Comparison of ENCODE assay signal across 9 mouse cellular contexts in the genomic region with DNA sequence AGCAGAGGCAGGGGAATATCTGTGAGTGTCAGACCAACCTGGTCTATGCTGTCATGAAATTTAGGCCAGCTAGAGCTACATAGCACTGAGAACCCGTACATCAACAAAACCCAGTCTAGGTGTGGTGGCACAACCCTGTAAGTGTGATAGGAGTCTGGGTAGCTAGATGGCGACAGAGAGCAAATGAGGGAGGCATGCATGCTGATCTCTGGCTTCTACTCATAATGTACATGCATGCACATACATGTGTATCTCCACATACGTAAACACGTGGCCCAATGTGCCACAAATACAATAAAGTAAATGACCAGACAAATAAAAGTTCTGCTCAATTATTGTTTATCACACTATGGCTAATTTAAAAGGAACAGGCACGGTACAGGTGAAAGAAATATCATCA. TPM values are rescaled to one million over a fixed set of nuclear protein-coding genes. Genes with fewer than 3 reads are reported as not detected.
DNase-seq lines count a peak whose midpoint lies in the region; ATAC-seq and TF ChIP-seq lines count a peak whose summit lies in the region.
"Had no signal": no experiment of that assay in that cellular context is flagged by ENCODE, and none has a peak within 500 bp of the region (broad histone marks: within the 10 kb centered on the region; RNA-seq: fewer than 3 reads in every experiment).

No protein-coding gene starts in this region.

- no peak overlapping the region for H3K9ac ChIP-seq in limb, embryonic 11.5 days (ENCODE audit: low read length)
- no peak overlapping the region for H3K9ac ChIP-seq in ES-E14 (ENCODE audit: insufficient read depth, low read depth, low read length, poor library complexity, severe bottlenecking)
- H3K9ac ChIP-seq in embryonic facial prominence, embryonic 14.5 days (ENCODE audit: low read depth, low read length) = no peak overlapping the region

- no peaks in the 10 kb centered on the region for H3K9me3 ChIP-seq in limb, embryonic 11.5 days (ENCODE audit: control insufficient read depth, low read length)
- H3K9me3 ChIP-seq in limb, embryonic 10.5 days (replicated peaks) = no peaks in the 10 kb centered on the region
- no peaks in the 10 kb centered on the region for H3K9me3 ChIP-seq in ES-E14 (ENCODE audit: control insufficient read depth, insufficient read depth, low read depth, low read length)
- H3K9me3 ChIP-seq in embryonic facial prominence, embryonic 14.5 days (ENCODE audit: control insufficient read depth, low read length) = no peaks in the 10 kb centered on the region

- no peak for ATAC-seq in limb, embryonic 11.5 days (ENCODE audit: insufficient number of reproducible peaks, low FRiP score, low TSS enrichment, low read depth)
- no peak for ATAC-seq in embryonic facial prominence, embryonic 14.5 days (ENCODE audit: low read depth)

- peak; percentile 60 for DNase-seq in adrenal gland, postnatal 14 days
- no peak for DNase-seq in adrenal gland, postnatal 4 days (ENCODE audit: low spot score in 2 of 2)
- DNase-seq in limb, embryonic 11.5 days (ENCODE audit: low spot score) = peak; percentile 68
- DNase-seq in limb, embryonic 10.5 days (ENCODE audit: low spot score) = no peak
- peak; percentile 47 for DNase-seq in ES-E14 (ENCODE audit: low read depth, low spot score)
- DNase-seq in embryonic facial prominence, embryonic 14.5 days (ENCODE audit: low spot score) = peak; percentile 59
- peak; percentile 73 for DNase-seq in naive thymus-derived CD4-positive, alpha-beta T cell, adult 2 months (ENCODE audit: low read depth)
- no peak for DNase-seq in Muller cell, postnatal 12 days (ENCODE audit: inconsistent ontology term)

- H3K4me1 ChIP-seq in limb, embryonic 11.5 days (ENCODE audit: control insufficient read depth, insufficient read depth, low read length) = peaks cover 10% of the 10 kb centered on the region; the same call in 1 of the 2 replicates
- H3K4me1 ChIP-seq in limb, embryonic 10.5 days = peaks cover 14% of the 10 kb centered on the region
- peaks cover 0 to 5% of the 10 kb centered on the region in 2 experiments; a peak in 1 of 4 replicates for H3K4me1 ChIP-seq in ES-E14 (ENCODE audit: control insufficient read depth in 2 of 2, insufficient read depth in 2 of 2, low read length in 2 of 2, poor library complexity in 1 of 2)
- H3K4me1 ChIP-seq in embryonic facial prominence, embryonic 14.5 days (ENCODE audit: control insufficient read depth, insufficient read depth, low read length) = peaks cover 10% of the 10 kb centered on the region

- H3K27ac ChIP-seq in limb, embryonic 11.5 days (replicated peaks; ENCODE audit: low read depth, low read length) = no peak overlapping the region
- H3K27ac ChIP-seq in limb, embryonic 10.5 days = no peak overlapping the region
- H3K27ac ChIP-seq in ES-E14 (ENCODE audit: insufficient read depth, low read depth, low read length, poor library complexity, severe bottlenecking) = no peak overlapping the region
- H3K27ac ChIP-seq in embryonic facial prominence, embryonic 14.5 days (replicated peaks; ENCODE audit: low read depth, low read length) = no peak overlapping the region

- no peaks in the 10 kb centered on the region for H3K36me3 ChIP-seq in limb, embryonic 11.5 days (ENCODE audit: control insufficient read depth, insufficient read depth, low read length)
- H3K36me3 ChIP-seq in limb, embryonic 10.5 days = no peaks in the 10 kb centered on the region
- no peaks in the 10 kb centered on the region for H3K36me3 ChIP-seq in ES-E14 (ENCODE audit: control insufficient read depth, insufficient read depth, low read length, poor library complexity, severe bottlenecking)
- H3K36me3 ChIP-seq in embryonic facial prominence, embryonic 14.5 days (ENCODE audit: control insufficient read depth, insufficient read depth, low read length) = no peaks in the 10 kb centered on the region

- no peak overlapping the region for H3K4me2 ChIP-seq in limb, embryonic 11.5 days (ENCODE audit: low read depth, severe bottlenecking)
- no peak overlapping the region for H3K4me2 ChIP-seq in embryonic facial prominence, embryonic 14.5 days (ENCODE audit: low read depth, low read length)

- no peak overlapping the region for H3K4me3 ChIP-seq in limb, embryonic 11.5 days (ENCODE audit: low read depth, low read length)
- no peak overlapping the region for H3K4me3 ChIP-seq in limb, embryonic 10.5 days
- H3K4me3 ChIP-seq in ES-E14 (ENCODE audit: insufficient read depth in 1 of 2, low read depth in 1 of 2, low read length in 2 of 2, poor library complexity in 1 of 2, severe bottlenecking in 1 of 2) = no peak overlapping the region
- no peak overlapping the region for H3K4me3 ChIP-seq in embryonic facial prominence, embryonic 14.5 days (ENCODE audit: low read depth, low read length)

- peaks cover 45% of the 10 kb centered on the region for H3K27me3 ChIP-seq in limb, embryonic 11.5 days (ENCODE audit: control insufficient read depth, insufficient read depth, low read length)
- H3K27me3 ChIP-seq in limb, embryonic 10.5 days (ENCODE audit: low read depth, poor library complexity, severe bottlenecking) = peaks cover 64% of the 10 kb centered on the region
- peaks cover 43% of the 10 kb centered on the region for H3K27me3 ChIP-seq in embryonic facial prominence, embryonic 14.5 days (replicated peaks; ENCODE audit: control insufficient read depth, insufficient read depth, low read length)

- in situ Hi-C loops in ES-E14 (cut with MboI; ENCODE audit: low sequenced_read_pairs in 2 of 2, unreplicated experiment in 2 of 2) = no loop called here

- 34% methylated on average over 5 of the region's 5 CpGs for WGBS in limb, embryonic 11.5 days
- WGBS in limb, embryonic 10.5 days = 42% methylated on average over 5 of the region's 5 CpGs
- WGBS in embryonic facial prominence, embryonic 14.5 days = 33% methylated on average over 5 of the region's 5 CpGs

TF ChIP-seq in ES-E14, 5 proteins besides CTCF, POLR2A, EP300 and RAD21:
- no peak for TF ChIP-seq ZNF384 (IDR thresholded peaks at IDR 0.05; ENCODE audit: low read depth, low read length)

RNA-seq across cellular contexts. Expression of a gene that starts 3.5 kb away (rescaled TPM):
- 7.0 and 8.4 TPM in 2 replicates for total RNA-seq in adrenal gland, postnatal 14 days (2021)
- 10 to 100 TPM; 17.2 to 17.3 TPM for total RNA-seq in adrenal gland, postnatal 4 days (2021)
- 0.37 and 0.48 TPM in 2 replicates for polyA plus RNA-seq in limb, embryonic 11.5 days (2014; fragmentation: Nextera tagmentation; extraction: Ambion mirVana)
- polyA plus RNA-seq in limb, embryonic 10.5 days (2016; fragmentation: Nextera tagmentation; extraction: Ambion mirVana) = 0.55 and 0.65 TPM in 2 replicates
- total RNA-seq in ES-E14 (2012; rRNA removed) = 7.9 and 10.3 TPM in 2 replicates
- polyA plus RNA-seq in embryonic facial prominence, embryonic 14.5 days (2014; fragmentation: Nextera tagmentation; extraction: Ambion mirVana) = 3.2 and 3.4 TPM in 2 replicates

RNA-seq across cellular contexts. Expression of a gene that starts 25.9 kb away (rescaled TPM):
- 0.71 and 0.96 TPM in 2 replicates for total RNA-seq in adrenal gland, postnatal 14 days (2021)
- 1 to 10 TPM; 3.7 to 4.2 TPM for total RNA-seq in adrenal gland, postnatal 4 days (2021)
- 0.50 TPM in 1 of 2 replicates, not detected in the other for polyA plus RNA-seq in limb, embryonic 11.5 days (2014; fragmentation: Nextera tagmentation; extraction: Ambion mirVana)
- polyA plus RNA-seq in limb, embryonic 10.5 days (2016; fragmentation: Nextera tagmentation; extraction: Ambion mirVana) = not detected in 2 replicates
- total RNA-seq in ES-E14 (2012; rRNA removed) = 3.4 and 9.3 TPM in 2 replicates
- 0.80 TPM in 1 of 2 replicates, not detected in the other for polyA plus RNA-seq in embryonic facial prominence, embryonic 14.5 days (2014; fragmentation: Nextera tagmentation; extraction: Ambion mirVana)
- polyA plus RNA-seq: liver, embryonic 16.5 days had no signal

RNA-seq across cellular contexts. Expression of a gene that starts 26.4 kb away (rescaled TPM):
- total RNA-seq in adrenal gland, postnatal 14 days (2021) = 60.1 and 64.8 TPM in 2 replicates
- 100 to 1,000 TPM; 105 TPM for total RNA-seq in adrenal gland, postnatal 4 days (2021)
- 11.1 and 12.5 TPM in 2 replicates for polyA plus RNA-seq in limb, embryonic 11.5 days (2014; fragmentation: Nextera tagmentation; extraction: Ambion mirVana)
- polyA plus RNA-seq in limb, embryonic 10.5 days (2016; fragmentation: Nextera tagmentation; extraction: Ambion mirVana) = 15.5 and 18.2 TPM in 2 replicates
- 28.2 and 30.1 TPM in 2 replicates for total RNA-seq in ES-E14 (2012; rRNA removed)
- 50.2 and 54.4 TPM in 2 replicates for polyA plus RNA-seq in embryonic facial prominence, embryonic 14.5 days (2014; fragmentation: Nextera tagmentation; extraction: Ambion mirVana)

RNA-seq across cellular contexts. Expression of a gene that starts 30.5 kb away (rescaled TPM):
- 16.6 and 20.1 TPM in 2 replicates for total RNA-seq in adrenal gland, postnatal 14 days (2021)
- total RNA-seq in adrenal gland, postnatal 4 days (2021) = 10 to 100 TPM; 25.3 to 25.6 TPM
- polyA plus RNA-seq in limb, embryonic 11.5 days (2014; fragmentation: Nextera tagmentation; extraction: Ambion mirVana) = 62.1 and 62.5 TPM in 2 replicates
- polyA plus RNA-seq in limb, embryonic 10.5 days (2016; fragmentation: Nextera tagmentation; extraction: Ambion mirVana) = 62.2 and 70.4 TPM in 2 replicates
- 16.5 and 23.5 TPM in 2 replicates for total RNA-seq in ES-E14 (2012; rRNA removed)
- 50.0 and 59.5 TPM in 2 replicates for polyA plus RNA-seq in embryonic facial prominence, embryonic 14.5 days (2014; fragmentation: Nextera tagmentation; extraction: Ambion mirVana)

Comparison
In these comparisons a context has a peak if more than half of its experiments do, and no peak if none do; other contexts are left out.
1. DNase-seq: peak in adrenal gland, postnatal 14 days (single experiment), limb, embryonic 11.5 days (single experiment), ES-E14 (single experiment), embryonic facial prominence, embryonic 14.5 days (single experiment) and naive thymus-derived CD4-positive, alpha-beta T cell, adult 2 months (single experiment); none in adrenal gland, postnatal 4 days (0 of 2), limb, embryonic 10.5 days (single experiment) and Muller cell, postnatal 12 days (single experiment).